Mouse (Mus musculus) liver, embryonic 14 days (tissue): ENCODE results near the gene Stam. TPM values are rescaled to one million over a fixed set of nuclear protein-coding genes. Genes with fewer than 3 reads are reported as not detected.

ENCODE experiments used
- polyA plus RNA-seq: library from polyadenylated mRNA; depleted of rRNA; stranded (reverse); fragments of >200 nt; gene quantifications from 2 replicates; pipeline ENCODE4 v1.2.3, GENCODE M21; 2012; rRNA removed

Stam gene
- polyA plus RNA-seq: 10.5 and 12.9 TPM in 2 replicates

GRCm38 (mm10) chr2:14073362-14074220, at the start of gene Stam:
Gene Stam, plus strand, starts transcription at chr2:14074098.

GRCm38 (mm10) chr2:14055566-14056331, 18.1 kb upstream of the Stam start, which contains the start of gene Hacd1:
Gene Hacd1, minus strand, starts transcription at chr2:14056135.

DNA sequence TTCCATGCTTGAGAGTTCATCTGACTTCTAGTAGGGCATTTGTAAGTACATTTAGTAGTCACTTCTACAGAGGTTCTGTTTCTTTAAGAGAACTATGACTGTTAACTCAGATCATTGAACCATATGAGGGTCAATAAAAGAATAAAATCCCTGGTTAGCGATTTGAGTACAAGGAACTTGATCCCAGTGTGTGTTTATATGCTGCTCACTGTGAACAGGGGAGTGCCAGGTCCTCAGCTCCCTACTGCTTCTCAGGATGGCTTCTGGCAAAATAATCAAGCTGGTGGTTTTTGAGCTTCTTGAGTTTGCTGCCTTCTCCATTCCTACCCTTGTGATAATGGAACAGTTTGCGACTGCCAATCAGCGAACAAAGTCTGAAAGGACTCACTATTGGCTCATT, 100.4 kb downstream of the Stam start, which contains the start of gene Tmem236:
Gene Tmem236, plus strand, starts transcription at position 190 of the 400 bp plus-strand sequence.

Other genes starting within 250 kb of the Stam start
- gene Hacd1, start 18.0 kb upstream of the Stam start, polyA plus RNA-seq: 30.8 and 34.8 TPM in 2 replicates
- gene Tmem236, start 100.4 kb downstream of the Stam start, polyA plus RNA-seq: 0.05 and 0.07 TPM in 2 replicates
- gene Mrc1, start 155.3 kb downstream of the Stam start, polyA plus RNA-seq: 5.2 and 6.4 TPM in 2 replicates